8 mouse cellular contexts compared by ENCODE assay signal in the genomic region with DNA sequence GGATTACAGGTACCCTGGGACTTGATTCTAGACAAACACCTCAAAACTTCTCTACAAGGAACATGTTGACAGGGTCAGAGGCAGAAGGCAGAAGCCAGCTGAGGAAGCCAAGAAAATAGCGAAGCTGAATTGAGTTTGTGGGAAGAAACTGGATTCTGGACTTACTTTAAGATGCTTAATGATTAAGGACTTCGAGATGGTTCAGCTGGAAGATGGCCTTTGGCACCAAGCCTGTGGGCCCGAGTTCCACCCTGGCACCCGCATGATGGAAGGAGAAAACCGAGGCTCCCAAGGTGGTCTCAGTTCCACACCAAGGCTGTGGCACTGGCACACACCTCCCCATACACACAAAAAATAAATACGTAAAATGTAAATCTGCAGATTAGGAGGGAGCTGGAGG. TPM values are rescaled to one million over a fixed set of nuclear protein-coding genes. Genes with fewer than 3 reads are reported as not detected.
DNase-seq lines count a peak whose midpoint lies in the region; ATAC-seq and TF ChIP-seq lines count a peak whose summit lies in the region.

No protein-coding gene starts in this region.

- TF ChIP-seq CTCF in gastrocnemius, adult 2 months (IDR thresholded peaks at IDR 0.05), result no peak
- TF ChIP-seq CTCF in hindbrain, postnatal 0 days (IDR thresholded peaks at IDR 0.05; ENCODE audit: low read depth), result no peak

- peaks cover 6% of the 10 kb centered on the region; the same call in 1 of the 2 replicates for H3K9me3 ChIP-seq in embryonic facial prominence, embryonic 15.5 days (replicated peaks)
- no peaks in the 10 kb centered on the region for H3K9me3 ChIP-seq in hindbrain, postnatal 0 days (ENCODE audit: low read length)

- peaks cover 28% of the 10 kb centered on the region for H3K36me3 ChIP-seq in embryonic facial prominence, embryonic 15.5 days
- H3K36me3 ChIP-seq in hindbrain, postnatal 0 days (ENCODE audit: insufficient read depth, low read length), result 0 out of 2 replicates have a peak, but pooled peaks cover 10% of the 10 kb centered on the region

- peak overlapping the region; percentile 79 for H3K27ac ChIP-seq in gastrocnemius, adult 2 months
- peak overlapping the region; percentile 96 for H3K27ac ChIP-seq in embryonic facial prominence, embryonic 15.5 days (replicated peaks)
- no peak overlapping the region for H3K27ac ChIP-seq in hindbrain, postnatal 0 days

- ATAC-seq in embryonic facial prominence, embryonic 15.5 days (ENCODE audit: insufficient number of reproducible peaks, low FRiP score, low TSS enrichment, low read depth), result no peak; the same call in 1 of the 2 replicates
- no peak for ATAC-seq in hindbrain, postnatal 0 days
- no peak for ATAC-seq in erythroblast, adult 5-6 weeks (replicated peaks; ENCODE audit: low FRiP score, poor library complexity, severe bottlenecking)

- peaks cover 18% of the 10 kb centered on the region for H3K27me3 ChIP-seq in embryonic facial prominence, embryonic 15.5 days
- no peaks in the 10 kb centered on the region for H3K27me3 ChIP-seq in hindbrain, postnatal 0 days (ENCODE audit: insufficient read depth, low read length)

- H3K4me1 ChIP-seq in embryonic facial prominence, embryonic 15.5 days, result peaks cover 69% of the 10 kb centered on the region
- H3K4me1 ChIP-seq in hindbrain, postnatal 0 days (ENCODE audit: insufficient read depth, low read length), result peaks cover 4% of the 10 kb centered on the region; the same call in 1 of the 2 replicates

- intact Hi-C loops in gastrocnemius, adult 2 months (cut with DNase I), result no loop called here

- peak overlapping the region; percentile 67 for H3K4me2 ChIP-seq in embryonic facial prominence, embryonic 15.5 days (replicated peaks)
- H3K4me2 ChIP-seq in hindbrain, postnatal 0 days (ENCODE audit: low read depth, low read length), result 0 out of 2 replicates have a peak overlapping the region, but pooled peaks have one; percentile 55

- 16% methylated on average over 6 of the region's 6 CpGs for WGBS in embryonic facial prominence, embryonic 15.5 days
- WGBS in hindbrain, postnatal 0 days, result 46% methylated on average over 6 of the region's 6 CpGs

- 0 out of 2 replicates have a peak overlapping the region, but pooled peaks have one; percentile 4 for H3K9ac ChIP-seq in embryonic facial prominence, embryonic 15.5 days
- H3K9ac ChIP-seq in hindbrain, postnatal 0 days (replicated peaks; ENCODE audit: low read length), result no peak overlapping the region

- peak; percentile 57 for DNase-seq in gastrocnemius, adult 2 months
- DNase-seq in gastrocnemius, postnatal 10 days, result no peak
- no peak for DNase-seq in hindbrain, postnatal 0 days (ENCODE audit: low spot score)
- peak; percentile 62 for DNase-seq in lung, postnatal 10 days
- no peak for DNase-seq in right cerebral cortex, adult 2 months (ENCODE audit: low spot score in 2 of 2)
- no peak for DNase-seq in right cerebral cortex, adult 18-20 months

- H3K4me3 ChIP-seq in gastrocnemius, adult 2 months, result peak overlapping the region; percentile 66
- peak overlapping the region; percentile 40 for H3K4me3 ChIP-seq in embryonic facial prominence, embryonic 15.5 days (replicated peaks)
- H3K4me3 ChIP-seq in hindbrain, postnatal 0 days (ENCODE audit: low read length), result no peak overlapping the region

RNA-seq across cellular contexts. Expression of a gene that starts 1.1 kb away (rescaled TPM):
- total RNA-seq in gastrocnemius, adult 2 months (2021), result not detected
- 1 to 10 TPM; 1.3 to 2.7 TPM for total RNA-seq in gastrocnemius, postnatal 10 days (2021)
- 27.8 and 36.3 TPM in 2 replicates for polyA plus RNA-seq in embryonic facial prominence, embryonic 15.5 days (2015; fragmentation: Nextera tagmentation; extraction: Ambion mirVana)
- total RNA-seq in hindbrain, postnatal 0 days (2014; rRNA removed), result 4.1 TPM in 1 of 2 replicates, not detected in the other
- polyA plus RNA-seq in hindbrain, postnatal 0 days (2015; fragmentation: Nextera tagmentation; extraction: Ambion mirVana), result 0.62 and 4.7 TPM in 2 replicates
- total RNA-seq in erythroblast, adult 5-6 weeks (2015; ENCODE audit: low replicate concordance), result not detected in 2 replicates
- not detected in 2 replicates for total RNA-seq in erythroblast, adult 5-6 weeks (2017; ENCODE audit: low replicate concordance)

RNA-seq across cellular contexts. Expression of a gene that starts 15.4 kb away (rescaled TPM):
- total RNA-seq in gastrocnemius, adult 2 months (2021), result 1 to 10 TPM in 1 of 2 experiments, under 1 TPM in 1; 0.99 to 1.7 TPM
- total RNA-seq in gastrocnemius, postnatal 10 days (2021), result 10 to 100 TPM in 1 of 2 experiments, 1 to 10 TPM in 1; 9.5 to 10.9 TPM
- polyA plus RNA-seq in embryonic facial prominence, embryonic 15.5 days (2015; fragmentation: Nextera tagmentation; extraction: Ambion mirVana), result 5.4 and 6.3 TPM in 2 replicates
- 85.9 and 95.6 TPM in 2 replicates for total RNA-seq in hindbrain, postnatal 0 days (2014; rRNA removed)
- 7.2 TPM in 2 replicates for polyA plus RNA-seq in hindbrain, postnatal 0 days (2015; fragmentation: Nextera tagmentation; extraction: Ambion mirVana)
- not detected in 2 replicates for total RNA-seq in erythroblast, adult 5-6 weeks (2015; ENCODE audit: low replicate concordance)
- not detected in 2 replicates for total RNA-seq in erythroblast, adult 5-6 weeks (2017; ENCODE audit: low replicate concordance)

RNA-seq across cellular contexts. Expression of a gene that starts 15.8 kb away (rescaled TPM):
- total RNA-seq in gastrocnemius, adult 2 months (2021), result under 1 TPM; 0.67 to 0.79 TPM
- 1 to 10 TPM; 1.8 to 2.9 TPM for total RNA-seq in gastrocnemius, postnatal 10 days (2021)
- 2.5 and 3.1 TPM in 2 replicates for polyA plus RNA-seq in embryonic facial prominence, embryonic 15.5 days (2015; fragmentation: Nextera tagmentation; extraction: Ambion mirVana)
- 0.18 and 0.21 TPM in 2 replicates for total RNA-seq in hindbrain, postnatal 0 days (2014; rRNA removed)
- 0.05 TPM in 2 replicates for polyA plus RNA-seq in hindbrain, postnatal 0 days (2015; fragmentation: Nextera tagmentation; extraction: Ambion mirVana)
- total RNA-seq in erythroblast, adult 5-6 weeks (2015; ENCODE audit: low replicate concordance), result 1.3 and 6.7 TPM in 2 replicates
- 1.5 and 1.8 TPM in 2 replicates for total RNA-seq in erythroblast, adult 5-6 weeks (2017; ENCODE audit: low replicate concordance)

RNA-seq across cellular contexts. Expression of a gene that starts 33.4 kb away (rescaled TPM):
- 100 to 1,000 TPM; 290 to 400 TPM for total RNA-seq in gastrocnemius, adult 2 months (2021)
- total RNA-seq in gastrocnemius, postnatal 10 days (2021), result 100 to 1,000 TPM; 255 to 271 TPM
- polyA plus RNA-seq in embryonic facial prominence, embryonic 15.5 days (2015; fragmentation: Nextera tagmentation; extraction: Ambion mirVana), result 117 and 138 TPM in 2 replicates
- total RNA-seq in hindbrain, postnatal 0 days (2014; rRNA removed), result 1,865 and 2,018 TPM in 2 replicates
- polyA plus RNA-seq in hindbrain, postnatal 0 days (2015; fragmentation: Nextera tagmentation; extraction: Ambion mirVana), result 435 and 441 TPM in 2 replicates
- total RNA-seq in erythroblast, adult 5-6 weeks (2015; ENCODE audit: low replicate concordance), result 41.1 and 44.1 TPM in 2 replicates
- 157 and 162 TPM in 2 replicates for total RNA-seq in erythroblast, adult 5-6 weeks (2017; ENCODE audit: low replicate concordance)

RNA-seq across cellular contexts. Expression of a gene that starts 47.8 kb away (rescaled TPM):
- 1 to 10 TPM; 3.9 to 8.2 TPM for total RNA-seq in gastrocnemius, adult 2 months (2021)
- total RNA-seq in gastrocnemius, postnatal 10 days (2021), result 10 to 100 TPM in 1 of 2 experiments, 1 to 10 TPM in 1; 9.8 to 14.0 TPM
- 22.1 and 23.0 TPM in 2 replicates for polyA plus RNA-seq in embryonic facial prominence, embryonic 15.5 days (2015; fragmentation: Nextera tagmentation; extraction: Ambion mirVana)
- 4.3 and 5.4 TPM in 2 replicates for total RNA-seq in hindbrain, postnatal 0 days (2014; rRNA removed)
- 4.3 and 4.8 TPM in 2 replicates for polyA plus RNA-seq in hindbrain, postnatal 0 days (2015; fragmentation: Nextera tagmentation; extraction: Ambion mirVana)
- total RNA-seq in erythroblast, adult 5-6 weeks (2015; ENCODE audit: low replicate concordance), result 4.6 and 18.8 TPM in 2 replicates
- 2.5 and 5.1 TPM in 2 replicates for total RNA-seq in erythroblast, adult 5-6 weeks (2017; ENCODE audit: low replicate concordance)

Comparison
In these comparisons a context has a peak if more than half of its experiments do, and no peak if none do; other contexts are left out.
1. DNase-seq: peak in gastrocnemius, adult 2 months (single experiment) and lung, postnatal 10 days (single experiment); none in gastrocnemius, postnatal 10 days (single experiment), hindbrain, postnatal 0 days (single experiment), right cerebral cortex, adult 2 months (0 of 2) and right cerebral cortex, adult 18-20 months (single experiment).